Mouse (Mus musculus) mesoderm, embryonic 11.5 days (tissue): ENCODE measurements around the gene Rab29.
"Not testable (repeated sequence)": the region's sequence is repeated elsewhere in the genome, so short reads cannot be mapped to it uniquely, and the experiment has no call there.

Source experiments
- DNase-seq: peaks from one replicate; pipeline ENCODE4 v3.0.0-alpha.2; 2012; ENCODE audit warnings: low read depth, low spot score

Gene Rab29

DNA sequence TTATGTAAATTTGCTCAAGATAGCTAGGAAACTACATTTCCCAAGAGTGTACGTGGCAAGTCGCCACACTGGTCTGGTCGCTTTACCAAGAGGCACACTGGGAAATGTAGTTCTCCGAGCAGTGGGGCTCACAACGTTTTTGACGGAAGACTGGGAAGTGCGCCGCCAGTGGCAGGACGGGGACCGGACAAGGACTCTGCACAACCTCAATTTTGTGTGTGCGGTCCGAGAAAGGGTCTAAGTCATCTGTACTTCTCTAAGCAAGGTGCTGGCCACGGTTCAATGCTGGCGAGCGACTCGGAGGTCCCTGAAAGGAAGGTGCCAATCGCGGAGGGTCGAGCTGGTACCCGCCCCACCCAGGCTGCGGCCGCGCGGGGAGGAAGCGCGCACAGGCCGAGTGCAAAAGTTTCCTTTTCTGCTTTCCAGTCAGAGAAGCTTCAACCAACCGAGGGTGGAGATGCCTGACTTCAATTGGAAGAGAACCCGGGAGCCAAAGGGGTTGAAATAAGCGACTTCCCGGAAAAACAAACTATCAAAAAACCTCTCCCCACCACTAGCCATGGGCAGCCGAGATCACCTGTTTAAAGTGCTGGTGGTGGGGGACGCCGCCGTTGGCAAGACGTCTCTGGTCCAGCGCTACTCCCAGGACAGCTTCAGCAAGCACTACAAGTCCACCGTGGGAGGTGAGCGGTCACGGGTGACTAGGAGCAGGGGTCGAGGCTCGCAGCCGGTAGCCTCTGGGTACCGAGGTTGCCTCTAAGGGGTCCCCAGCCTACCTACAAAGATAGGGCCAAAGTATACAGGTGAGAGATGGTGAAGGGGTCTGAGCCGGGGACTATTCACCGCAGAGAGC, at the start of gene Rab29:
Rab29 (plus strand) TSS at position 132 of the 853 bp plus-strand sequence.
- peak; percentile 91 for DNase-seq

DNA sequence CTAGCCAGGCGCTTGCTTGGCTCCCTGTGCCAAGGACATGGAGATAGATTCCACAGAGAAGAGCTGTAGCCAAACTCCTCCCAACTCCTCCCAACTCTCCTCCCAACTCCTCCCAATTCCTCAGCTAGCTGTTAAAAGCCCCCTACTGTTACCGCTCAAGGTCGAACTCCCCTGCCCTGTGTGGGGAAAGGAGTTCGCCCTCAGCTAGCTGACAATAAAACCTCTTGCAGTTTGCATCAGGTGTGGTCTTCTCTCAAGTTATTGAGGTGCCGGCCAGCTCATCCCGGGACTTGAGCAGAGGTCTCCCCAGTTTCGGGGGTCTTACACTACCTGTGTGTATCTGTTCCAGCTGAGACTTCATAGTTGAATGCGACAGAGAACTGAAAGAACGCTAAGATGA, 46.7 kb upstream of the Rab29 start:
- DNase-seq: not testable (repeated sequence)

DNA sequence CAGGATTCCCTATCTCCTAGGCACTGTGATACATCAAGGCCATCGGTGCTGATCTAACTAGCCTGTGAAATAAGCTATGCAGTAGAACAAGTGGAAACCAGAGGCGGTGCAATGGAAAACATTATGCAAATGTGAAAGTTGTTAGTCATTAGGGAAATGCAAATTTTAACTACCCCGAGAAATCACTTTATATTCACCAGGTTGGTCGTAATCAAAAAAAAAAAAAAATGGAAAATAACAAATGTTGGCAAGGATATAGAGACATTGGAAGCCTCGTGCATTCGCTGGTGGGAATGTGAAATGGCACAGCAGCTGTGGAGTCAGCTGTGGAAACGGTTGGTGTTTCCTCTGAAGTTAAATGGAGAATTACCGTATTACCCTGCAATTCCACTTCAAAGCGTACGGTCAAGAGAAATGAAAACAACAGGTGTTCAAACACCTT, 46.1 kb upstream of the Rab29 start:
- no peak for DNase-seq

DNA sequence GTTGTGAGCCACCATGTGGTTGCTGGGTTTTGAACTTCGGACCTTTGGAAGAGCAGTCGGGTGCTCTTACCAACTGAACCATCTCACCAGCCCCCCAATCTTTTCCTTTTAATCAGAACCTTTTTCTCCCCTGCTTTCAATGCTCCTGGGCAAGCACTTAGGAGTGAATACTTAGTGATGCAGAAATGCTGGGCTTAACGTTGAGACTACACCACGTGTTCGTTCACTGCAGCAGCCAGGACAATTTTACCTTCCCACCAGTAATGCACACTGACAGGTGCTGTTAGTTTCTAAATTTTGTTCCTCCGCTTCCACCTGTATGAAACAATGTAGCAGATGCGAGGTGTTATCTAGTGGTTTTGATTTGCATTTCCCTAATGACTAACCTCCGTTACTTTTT, 44.7 kb upstream of the Rab29 start:
- no peak for DNase-seq

DNA sequence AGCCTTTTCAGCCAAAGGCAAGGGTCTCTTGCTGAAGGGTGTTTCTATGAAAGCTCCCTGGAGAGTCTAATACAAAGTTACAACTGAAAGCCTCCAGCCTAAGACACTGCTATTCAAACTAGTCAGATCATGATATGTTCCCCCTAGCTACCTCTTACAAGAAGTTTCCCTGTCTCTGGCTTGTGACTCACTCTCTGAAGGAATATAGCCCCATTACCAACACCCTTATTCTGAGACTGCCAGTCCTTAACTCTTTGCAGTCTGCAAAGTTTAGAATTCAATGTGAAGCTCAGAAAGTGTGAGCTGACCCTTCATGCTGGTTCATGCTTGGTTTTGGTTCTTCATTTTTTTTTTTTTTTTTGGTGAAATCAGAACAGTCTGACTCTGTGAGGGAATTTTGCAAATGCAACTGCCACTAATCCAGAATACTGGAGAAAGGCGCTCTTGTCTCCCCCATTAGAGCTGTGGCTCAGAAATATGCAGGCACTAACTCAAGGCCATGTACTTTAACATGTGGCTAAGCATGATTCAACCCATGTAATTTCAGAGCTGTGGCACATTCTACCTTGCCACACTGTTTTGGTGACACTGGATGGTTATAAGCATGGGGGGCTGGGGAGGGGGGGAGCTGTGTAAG, 44.0 kb upstream of the Rab29 start:
- DNase-seq: no peak

DNA sequence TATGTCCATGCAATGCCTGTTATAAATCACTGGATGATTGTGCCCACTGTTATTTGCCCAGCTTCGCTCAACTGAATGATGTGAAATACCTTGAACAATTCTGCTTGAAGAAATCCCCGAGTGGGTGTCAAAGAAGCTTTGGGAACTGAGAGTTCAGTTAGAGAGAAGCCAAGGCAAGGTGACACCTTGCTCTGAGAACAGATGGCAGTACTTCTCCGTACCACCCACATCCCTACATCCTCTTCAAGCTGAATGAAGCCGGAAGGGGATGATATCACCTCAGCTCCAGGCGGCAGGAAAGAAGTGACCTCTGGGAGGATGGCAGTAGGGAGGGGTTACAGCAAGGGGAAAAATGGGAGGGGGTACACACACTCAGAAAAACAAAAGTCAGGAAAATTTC, 43.5 kb upstream of the Rab29 start:
- no peak for DNase-seq

GRCm38 (mm10) chr1:131824528-131825181, 42.4 kb upstream of the Rab29 start:
- DNase-seq: peak; percentile 32

DNA sequence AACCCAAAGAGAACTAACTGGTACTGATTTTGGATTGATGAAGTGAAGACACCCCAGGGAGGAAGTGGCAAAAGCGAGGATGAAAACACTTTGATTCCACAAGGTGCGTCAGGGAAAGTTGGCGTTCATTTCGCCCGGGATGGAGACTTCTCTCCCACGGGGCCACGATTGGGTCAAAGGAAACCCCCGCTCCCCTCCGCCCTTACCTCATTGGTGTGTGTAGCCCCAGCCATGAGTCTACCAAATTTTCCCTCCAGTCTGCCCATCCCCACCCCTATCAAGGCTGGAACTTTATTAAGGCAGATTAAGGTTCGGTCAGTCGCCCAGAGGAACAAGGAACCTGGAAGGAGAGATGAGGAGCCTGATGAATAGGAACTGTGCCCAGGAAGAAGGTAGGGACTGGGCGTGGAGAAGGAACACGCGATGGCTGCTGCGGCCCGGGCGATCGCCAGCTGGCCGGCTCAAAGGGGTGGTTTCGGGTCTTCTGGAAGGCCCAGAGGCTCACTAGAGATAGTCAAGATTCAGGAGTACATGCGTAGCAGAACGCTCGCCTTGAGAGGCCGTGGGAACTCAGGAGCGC, 39.7 kb upstream of the Rab29 start, which contains the start of gene Slc41a1:
Slc41a1 (plus strand) TSS at position 287 of the 580 bp plus-strand sequence.
- no peak for DNase-seq

DNA sequence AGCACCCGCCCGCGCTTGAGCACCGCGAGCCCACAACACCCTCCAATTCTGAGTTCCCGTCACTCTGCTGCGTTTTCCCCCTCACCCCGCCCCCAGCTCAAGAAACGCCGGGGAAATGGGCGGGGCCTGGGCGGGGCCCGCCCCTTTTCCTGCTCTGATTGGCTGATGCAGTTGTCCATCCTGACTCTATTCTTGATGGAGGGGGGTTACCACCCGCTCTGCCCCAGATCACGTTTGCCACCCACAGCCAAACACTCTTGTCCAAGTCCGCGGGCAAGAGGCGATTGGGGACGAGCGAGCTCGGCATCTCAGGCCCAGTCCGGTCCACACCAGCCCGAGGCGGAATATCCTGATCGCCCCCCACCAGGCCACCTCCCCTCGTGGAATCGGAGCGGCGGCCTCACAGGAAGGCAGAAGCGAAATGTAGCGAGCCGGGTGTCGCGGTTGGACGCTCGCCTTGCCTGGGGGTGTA, 39.2 kb upstream of the Rab29 start:
- DNase-seq: peak; percentile 96

- peak; percentile 58 for DNase-seq
Measured at GRCm38 (mm10) chr1:131828297-131829126, 38.5 kb upstream of the Rab29 start.

DNA sequence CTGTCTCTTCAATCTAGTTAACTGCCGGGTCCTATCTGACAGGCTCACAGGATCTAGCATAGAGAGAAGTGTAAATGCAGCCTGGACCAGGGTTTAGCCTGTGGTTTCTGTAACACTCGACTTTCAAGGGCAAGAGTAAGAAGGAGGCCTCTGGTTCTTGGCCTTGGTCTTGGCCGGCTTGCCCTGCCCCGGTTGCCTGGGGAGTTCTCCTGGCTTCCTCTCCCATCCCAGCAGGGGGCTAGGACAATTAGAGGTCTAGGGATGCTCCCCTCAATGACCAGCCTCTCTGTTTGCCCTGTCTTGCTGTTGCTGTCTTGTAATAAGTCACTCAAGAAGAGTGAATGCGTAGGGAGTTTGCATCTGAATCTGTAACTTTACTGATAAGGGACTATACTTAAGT, 37.7 kb upstream of the Rab29 start:
- no peak for DNase-seq

DNA sequence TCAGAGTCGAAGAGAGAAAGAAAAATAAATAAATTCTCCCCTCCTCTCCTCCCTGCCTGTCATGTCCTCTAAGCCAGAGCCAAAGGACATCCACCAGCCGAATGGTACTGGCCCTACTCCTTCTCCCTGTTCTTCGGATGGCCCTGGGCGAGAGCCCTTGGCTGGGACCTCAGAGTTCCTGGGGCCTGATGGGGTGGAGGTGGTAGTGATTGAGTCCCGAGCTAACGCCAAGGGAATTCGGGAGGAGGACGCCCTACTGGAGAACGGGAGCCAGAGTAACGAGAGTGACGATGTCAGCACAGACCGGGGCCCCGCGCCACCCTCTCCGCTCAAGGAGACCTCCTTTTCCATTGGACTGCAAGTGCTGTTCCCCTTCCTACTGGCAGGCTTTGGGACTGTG, 36.5 kb upstream of the Rab29 start:
- DNase-seq: no peak

DNA sequence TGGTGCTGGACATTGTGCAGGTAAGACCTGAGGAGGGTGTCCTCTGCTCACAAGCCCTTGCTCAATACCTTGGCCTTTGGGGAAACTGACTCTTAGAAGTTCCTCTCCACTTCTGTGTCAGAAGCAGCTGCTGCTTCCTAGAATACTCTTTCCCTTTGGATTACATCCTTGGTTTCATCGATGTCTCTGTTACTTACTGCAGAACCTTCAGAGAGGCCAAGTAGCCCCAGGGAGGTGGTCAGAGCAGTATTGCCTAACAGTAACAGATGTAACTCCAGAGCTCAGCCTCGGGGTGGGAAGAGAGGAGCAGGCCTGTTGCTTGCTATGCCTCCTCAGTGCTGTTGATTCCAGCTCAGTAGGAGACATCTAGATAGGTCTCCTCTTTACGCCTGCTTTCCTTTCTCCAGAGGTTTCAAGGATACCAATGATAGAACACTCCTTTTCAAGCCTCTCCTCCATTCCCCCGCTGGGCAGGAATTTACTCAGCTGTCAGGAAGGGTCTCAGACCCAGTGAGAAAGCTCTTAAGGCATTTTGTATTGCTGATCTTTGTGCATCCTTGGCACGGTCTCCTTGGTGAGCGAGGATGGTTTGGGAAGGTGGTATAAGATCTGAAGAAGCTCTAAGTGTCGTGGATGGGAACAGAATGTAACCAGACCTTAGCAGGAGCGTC, 35.9 kb upstream of the Rab29 start:
- DNase-seq: no peak

GRCm38 (mm10) chr1:131837035-131837434, 30.0 kb upstream of the Rab29 start:
- DNase-seq: no peak

- DNase-seq: no peak
Measured at GRCm38 (mm10) chr1:131838542-131838941, 28.5 kb upstream of the Rab29 start.

DNA sequence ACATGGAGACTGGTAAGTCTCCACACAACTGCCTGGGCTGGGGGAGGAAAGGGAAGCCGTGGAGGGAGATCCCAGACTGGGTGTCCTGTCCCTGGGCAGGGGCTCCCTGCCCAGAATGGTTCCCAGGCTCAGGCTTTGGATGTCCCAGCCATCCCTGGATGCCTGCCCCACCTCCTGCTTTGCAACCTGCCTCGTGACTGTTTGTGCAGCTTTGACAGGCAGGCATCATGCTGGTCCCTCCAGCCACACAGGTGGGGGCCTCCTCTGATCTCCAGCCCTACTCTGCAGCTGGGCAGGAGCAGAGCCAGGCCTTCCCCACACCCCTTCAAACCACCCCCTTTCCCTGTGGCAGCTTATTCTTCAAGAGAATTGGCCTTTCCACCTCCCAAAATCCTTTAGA, 27.7 kb upstream of the Rab29 start:
- no peak for DNase-seq

- no peak for DNase-seq
Measured at GRCm38 (mm10) chr1:131842221-131842620, 24.8 kb upstream of the Rab29 start.

DNA sequence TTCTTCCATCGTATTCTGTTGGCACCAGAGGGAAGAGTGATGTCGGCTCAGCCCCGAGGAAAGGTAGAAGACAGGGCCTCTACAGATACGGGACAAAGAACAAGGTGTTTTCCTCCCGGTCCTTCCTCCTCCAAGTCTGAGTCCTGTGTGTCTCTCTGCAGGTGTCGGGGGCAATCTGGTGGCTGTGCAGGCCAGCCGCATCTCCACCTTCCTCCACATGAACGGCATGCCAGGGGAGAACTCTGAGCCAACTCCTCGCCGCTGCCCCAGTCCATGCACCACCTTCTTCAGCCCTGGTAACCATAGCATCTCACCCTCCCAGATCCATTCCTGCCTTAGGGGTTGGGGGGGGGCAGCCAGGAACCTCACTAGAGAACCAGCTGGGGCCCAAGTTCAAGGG, 23.3 kb upstream of the Rab29 start:
- no peak for DNase-seq

DNA sequence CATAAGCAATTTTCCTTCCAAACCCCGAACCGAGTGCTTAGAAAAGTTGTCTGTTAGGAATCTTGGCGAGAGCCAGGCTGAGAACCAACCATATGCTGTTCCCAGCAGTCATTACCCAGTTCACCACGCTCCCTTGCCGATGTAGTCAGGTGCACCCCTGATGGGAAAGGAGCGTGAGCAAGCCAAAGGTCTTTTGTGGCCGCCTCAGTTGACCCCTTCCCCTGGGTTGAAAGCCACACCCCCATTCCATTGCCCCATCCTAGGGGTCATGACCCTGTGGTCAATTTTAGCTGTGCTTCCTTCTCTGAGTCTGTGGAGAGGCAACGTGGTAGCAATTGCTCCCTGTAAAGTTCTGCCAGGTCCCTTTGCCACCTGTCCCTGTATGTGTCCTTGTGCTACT, 22.1 kb upstream of the Rab29 start:
- no peak for DNase-seq

DNA sequence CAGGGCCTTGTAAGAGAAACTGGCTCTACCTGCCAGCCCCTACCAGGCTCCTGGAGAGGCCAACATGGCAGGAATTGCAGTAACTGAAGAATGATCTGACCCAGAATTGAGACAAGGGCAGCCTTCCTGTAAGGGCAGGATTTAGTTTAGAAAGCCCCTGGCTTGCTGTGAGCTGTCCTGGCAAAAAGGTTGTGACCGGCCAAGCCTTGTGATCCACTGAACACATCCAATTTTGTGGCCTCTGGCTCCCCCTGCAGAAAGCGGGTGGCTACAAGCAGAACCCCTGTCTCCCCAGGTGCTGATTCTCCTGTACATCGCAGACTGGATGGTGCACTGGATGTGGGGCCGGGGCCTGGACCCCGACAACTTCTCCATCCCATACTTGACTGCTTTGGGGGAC, 20.8 kb upstream of the Rab29 start:
- DNase-seq: peak; percentile 8

DNA sequence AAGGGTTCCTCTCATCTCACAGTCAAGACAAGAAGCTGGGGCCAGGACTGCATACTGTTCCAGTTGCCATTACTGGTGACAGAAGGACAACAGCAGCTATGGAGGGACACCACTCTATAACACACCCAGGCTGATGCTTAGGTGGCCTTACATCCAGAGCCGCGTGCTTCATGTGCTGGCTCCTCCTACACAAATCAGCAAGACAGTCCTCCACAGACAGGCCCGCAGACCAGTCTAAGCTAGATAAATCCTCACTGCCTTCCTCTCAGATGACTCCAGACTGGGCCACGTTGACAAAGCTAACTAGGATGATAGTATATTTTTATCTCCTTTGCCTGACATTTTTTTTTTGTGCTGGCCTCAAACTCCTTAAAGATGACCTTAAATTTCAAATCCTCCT, 5.2 kb upstream of the Rab29 start:
- no peak for DNase-seq
